In genomic region chr2:10347193-10347592, GRCm38 (mm10) we compare ENCODE assay signal across 35 mouse cellular contexts.
"Had no signal": no experiment of that assay in that cellular context is flagged by ENCODE, and none has a peak within 500 bp of the region (broad histone marks: within the 10 kb centered on the region; RNA-seq: fewer than 3 reads in every experiment).

No protein-coding gene starts in this region.

- H3K4me2 ChIP-seq: heart, embryonic 11.5 days; heart, embryonic 12.5 days; heart, embryonic 13.5 days; heart, embryonic 15.5 days; hindbrain, embryonic 12.5 days; hindbrain, embryonic 13.5 days; hindbrain, embryonic 14.5 days; hindbrain, embryonic 15.5 days; intestine, embryonic 15.5 days; kidney, embryonic 15.5 days had no signal

- H3K4me3 ChIP-seq: heart, embryonic 10.5 days; heart, embryonic 12.5 days; heart, embryonic 13.5 days; heart, embryonic 15.5 days; hindbrain, embryonic 10.5 days; hindbrain, embryonic 12.5 days; hindbrain, embryonic 13.5 days; hindbrain, embryonic 15.5 days; intestine, embryonic 15.5 days; kidney, embryonic 15.5 days; layer of hippocampus, adult 2 months had no signal

- H3K9ac ChIP-seq: heart, embryonic 12.5 days; heart, embryonic 13.5 days; heart, embryonic 15.5 days; hindbrain, embryonic 12.5 days; hindbrain, embryonic 13.5 days; hindbrain, embryonic 14.5 days; hindbrain, embryonic 15.5 days; intestine, embryonic 15.5 days; kidney, embryonic 15.5 days had no signal

- H3K36me3 ChIP-seq: heart, embryonic 10.5 days; heart, embryonic 12.5 days; heart, embryonic 13.5 days; heart, embryonic 15.5 days; hindbrain, embryonic 10.5 days; hindbrain, embryonic 12.5 days; hindbrain, embryonic 13.5 days; hindbrain, embryonic 15.5 days; intestine, embryonic 15.5 days; kidney, embryonic 15.5 days had no signal

- H3K27ac ChIP-seq: heart, embryonic 10.5 days; heart, embryonic 13.5 days; heart, embryonic 15.5 days; hindbrain, embryonic 10.5 days; hindbrain, embryonic 12.5 days; hindbrain, embryonic 13.5 days; hindbrain, embryonic 14.5 days; hindbrain, embryonic 15.5 days; hindbrain, postnatal 0 days; intestine, embryonic 15.5 days; kidney, embryonic 15.5 days; kidney, postnatal 0 days; layer of hippocampus, adult 2 months had no signal

- H3K9me3 ChIP-seq: heart, embryonic 10.5 days; heart, embryonic 12.5 days; heart, embryonic 13.5 days; heart, embryonic 15.5 days; hindbrain, embryonic 10.5 days; hindbrain, embryonic 12.5 days; hindbrain, embryonic 13.5 days; hindbrain, embryonic 15.5 days; intestine, embryonic 15.5 days; kidney, embryonic 15.5 days had no signal

- DNase-seq: heart, postnatal 10 days; heart, postnatal 14 days; heart, postnatal 36 days; heart, postnatal 4 days; kidney, adult 11 months; kidney, adult 18-20 months; kidney, adult 2 months; kidney, adult 8-10 months; kidney, adult 9 months; kidney, postnatal 10 days; kidney, postnatal 14 days; kidney, postnatal 25 days; kidney, postnatal 36 days; kidney, postnatal 4 days; layer of hippocampus, adult 9-11 months; layer of hippocampus, postnatal 36 days had no signal

- ATAC-seq: hindbrain, embryonic 16.5 days; hindbrain, postnatal 0 days; inflammation-experienced regulatory T-cells, adult 6 months; intestine, embryonic 15.5 days; intestine, embryonic 16.5 days; intestine, postnatal 0 days had no signal

- H3K4me1 ChIP-seq: heart, embryonic 10.5 days; heart, embryonic 12.5 days; heart, embryonic 13.5 days; heart, embryonic 15.5 days; hindbrain, embryonic 12.5 days; hindbrain, embryonic 13.5 days; hindbrain, embryonic 15.5 days; intestine, embryonic 15.5 days had no signal

- H3K27me3 ChIP-seq: heart, embryonic 15.5 days; hindbrain, embryonic 12.5 days; hindbrain, embryonic 13.5 days; hindbrain, embryonic 15.5 days; intestine, embryonic 15.5 days; kidney, embryonic 15.5 days had no signal
